Mouse (Mus musculus) limb, embryonic 10.5 days (tissue): ENCODE data around the gene Zyg11a. TPM values are rescaled to one million over a fixed set of nuclear protein-coding genes. Genes with fewer than 3 reads are reported as not detected.
"Not testable (repeated sequence)": the region's sequence is repeated elsewhere in the genome, so short reads cannot be mapped to it uniquely, and the experiment has no call there.

Experiments
- DNase-seq: peaks from one replicate; pipeline ENCODE4 v3.0.0-alpha.2; 2017; ENCODE audit warnings: low spot score
- H3K27ac ChIP-seq: fragments of 300-500 bp; sonication (generic); 2 replicates; pipeline ENCODE4 v1.5.1; 2016; ENCODE audit warnings: mild to moderate bottlenecking
- H3K27me3 ChIP-seq: fragments of 300-500 bp; sonication (generic); 2 replicates; pipeline ENCODE4 v1.6.1; 2016; ENCODE audit warnings: low read depth, mild to moderate bottlenecking; ENCODE audit not compliant: poor library complexity, severe bottlenecking
- H3K36me3 ChIP-seq: fragments of 300-500 bp; sonication (generic); 2 replicates; pipeline ENCODE4 v1.6.1; 2016; ENCODE audit warnings: mild to moderate bottlenecking, moderate library complexity
- H3K4me1 ChIP-seq: fragments of 300-500 bp; sonication (generic); 2 replicates; pipeline ENCODE4 v1.6.1; 2016
- H3K4me3 ChIP-seq: fragments of 300-500 bp; sonication (generic); 2 replicates; pipeline ENCODE4 v1.5.1; 2016; ENCODE audit warnings: mild to moderate bottlenecking, moderate library complexity
- H3K9me3 ChIP-seq: fragments of 300-500 bp; sonication (generic); replicated peaks from 2 replicates; pipeline ENCODE4 v1.6.1; 2016; ENCODE audit warnings: mild to moderate bottlenecking
- WGBS: fragments of 180-500 bp; shearing (Covaris S2); methylation state at CpG from one replicate; pipeline ENCODE4 v1.1.7; 2016; 5-methylcytosine and 5-hydroxymethylcytosine counted together
- polyA plus RNA-seq: library from polyadenylated mRNA; unstranded; fragments of >200 nt; fragmentation: Nextera tagmentation; extraction: Ambion mirVana; gene quantifications from 2 replicates; pipeline ENCODE4 v1.2.1, GENCODE M21; 2016

The Zyg11a gene
- polyA plus RNA-seq, 1 experiment from 2014 or later = not detected

DNA sequence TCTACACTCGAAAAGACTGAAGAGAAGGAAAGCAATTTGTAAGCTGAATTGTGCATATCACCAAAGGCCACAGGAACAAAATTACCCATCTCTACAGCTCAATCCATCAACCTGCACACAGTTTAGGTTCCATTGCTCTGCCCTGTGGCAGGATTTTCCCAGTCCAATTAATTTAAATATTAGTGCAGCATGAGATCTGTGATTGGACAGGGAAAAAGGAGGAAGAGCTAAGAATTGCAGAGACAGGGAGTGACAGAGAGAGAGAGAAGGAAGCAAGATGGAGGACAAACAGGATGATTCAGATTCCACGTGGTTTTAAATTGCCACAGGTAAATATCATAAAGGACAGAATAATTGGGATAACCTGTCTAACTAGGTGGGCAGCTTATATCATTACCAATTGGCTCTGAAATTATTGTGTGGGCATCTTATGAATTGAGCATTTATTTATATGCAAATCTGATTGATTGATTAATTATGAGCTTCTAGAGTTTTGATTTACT lies 25.0 kb downstream of the Zyg11a start:
- no peaks in the 10 kb centered on the region for H3K9me3 ChIP-seq
- 0 out of 2 replicates have a peak, but pooled peaks cover 3% of the 10 kb centered on the region for H3K4me1 ChIP-seq
- no peak overlapping the region for H3K4me3 ChIP-seq
- no peaks in the 10 kb centered on the region for H3K36me3 ChIP-seq
- H3K27ac ChIP-seq = no peak overlapping the region
- DNase-seq = no peak
- H3K27me3 ChIP-seq = no peaks in the 10 kb centered on the region
- 75% methylated on average over 2 of the region's 2 CpGs for WGBS

DNA sequence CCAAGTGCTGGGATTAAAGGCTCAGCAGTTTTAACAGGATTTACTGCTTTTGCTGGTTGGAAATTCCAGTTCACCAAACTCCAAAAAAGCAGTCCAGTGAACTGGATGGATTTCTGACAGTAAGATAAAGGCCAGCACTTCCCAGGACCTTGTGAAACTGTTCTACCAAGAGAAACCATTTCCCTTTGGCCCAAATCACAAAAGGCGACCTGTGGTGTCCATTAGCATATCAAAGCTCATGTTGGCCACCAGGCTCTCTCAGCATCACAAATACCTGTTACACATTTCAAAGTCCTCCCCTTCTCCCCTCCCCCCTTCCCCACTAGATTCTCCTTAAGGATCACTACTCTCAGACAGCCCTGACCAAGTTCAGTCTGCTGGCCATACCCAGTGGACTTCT lies 35.6 kb downstream of the Zyg11a start:
- WGBS = 44% methylated on average over 1 of the region's 1 CpGs
- DNase-seq = no peak
- H3K4me3 ChIP-seq = no peak overlapping the region
- no peaks in the 10 kb centered on the region for H3K9me3 ChIP-seq
- H3K4me1 ChIP-seq = no peaks in the 10 kb centered on the region
- H3K27me3 ChIP-seq = no peaks in the 10 kb centered on the region
- H3K27ac ChIP-seq = no peak overlapping the region
- no peaks in the 10 kb centered on the region for H3K36me3 ChIP-seq

DNA sequence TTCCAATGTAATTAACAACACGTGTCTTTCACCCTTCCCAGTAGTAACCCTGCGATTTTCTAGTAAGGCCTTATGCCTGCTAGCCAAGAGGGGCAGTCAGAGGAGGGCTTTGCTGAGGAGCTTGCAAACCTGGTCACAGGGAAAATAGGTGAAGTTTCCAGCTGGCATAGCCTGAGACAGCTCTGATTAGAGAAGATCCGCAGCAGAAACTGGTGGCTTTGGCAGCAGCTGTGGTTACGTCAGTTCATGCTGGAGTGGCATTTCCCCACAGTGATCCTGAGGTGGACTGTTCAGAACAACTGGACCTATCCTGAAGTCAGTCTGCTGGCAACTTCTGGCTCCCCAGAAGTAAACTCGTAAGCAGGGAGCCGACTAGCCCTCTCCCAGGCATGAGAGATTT lies 49.8 kb downstream of the Zyg11a start:
- Histone ChIP-seq H3K27ac (no peak overlapping the region), H3K9me3 (no peaks in the 10 kb centered on the region), H3K4me1 (peaks cover 9% of the 10 kb centered on the region), H3K36me3 (peaks cover 13% of the 10 kb centered on the region), H3K27me3 (peaks cover 19% of the 10 kb centered on the region), H3K4me3 (no peak overlapping the region)
- 81% methylated on average over 6 of the region's 6 CpGs for WGBS
- no peak for DNase-seq

DNA sequence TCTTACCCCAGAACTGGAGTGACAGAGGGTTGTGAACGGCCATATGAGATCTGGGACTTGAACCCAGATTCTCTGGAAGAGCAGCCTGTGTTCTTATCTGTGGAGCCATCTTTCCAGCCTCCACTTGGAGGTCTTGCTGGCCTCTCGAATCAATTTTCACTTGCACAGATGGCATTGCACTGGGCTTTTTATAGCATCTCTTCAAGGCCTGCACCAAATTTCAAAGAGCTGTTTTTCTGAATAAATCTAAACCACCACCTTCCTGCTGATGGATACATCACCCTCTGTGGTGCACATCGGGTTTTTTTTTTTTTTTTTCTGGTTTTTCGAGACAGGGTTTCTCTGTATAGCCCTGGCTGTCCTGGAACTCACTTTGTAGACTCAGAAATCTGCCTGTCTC lies 51.0 kb downstream of the Zyg11a start:
- peaks cover 13% of the 10 kb centered on the region for H3K36me3 ChIP-seq
- 87% methylated on average over 4 of the region's 4 CpGs for WGBS
- H3K9me3 ChIP-seq = no peaks in the 10 kb centered on the region
- H3K27me3 ChIP-seq = peaks cover 19% of the 10 kb centered on the region
- peaks cover 9% of the 10 kb centered on the region for H3K4me1 ChIP-seq
- no peak overlapping the region for H3K27ac ChIP-seq
- no peak for DNase-seq
- no peak overlapping the region for H3K4me3 ChIP-seq

DNA sequence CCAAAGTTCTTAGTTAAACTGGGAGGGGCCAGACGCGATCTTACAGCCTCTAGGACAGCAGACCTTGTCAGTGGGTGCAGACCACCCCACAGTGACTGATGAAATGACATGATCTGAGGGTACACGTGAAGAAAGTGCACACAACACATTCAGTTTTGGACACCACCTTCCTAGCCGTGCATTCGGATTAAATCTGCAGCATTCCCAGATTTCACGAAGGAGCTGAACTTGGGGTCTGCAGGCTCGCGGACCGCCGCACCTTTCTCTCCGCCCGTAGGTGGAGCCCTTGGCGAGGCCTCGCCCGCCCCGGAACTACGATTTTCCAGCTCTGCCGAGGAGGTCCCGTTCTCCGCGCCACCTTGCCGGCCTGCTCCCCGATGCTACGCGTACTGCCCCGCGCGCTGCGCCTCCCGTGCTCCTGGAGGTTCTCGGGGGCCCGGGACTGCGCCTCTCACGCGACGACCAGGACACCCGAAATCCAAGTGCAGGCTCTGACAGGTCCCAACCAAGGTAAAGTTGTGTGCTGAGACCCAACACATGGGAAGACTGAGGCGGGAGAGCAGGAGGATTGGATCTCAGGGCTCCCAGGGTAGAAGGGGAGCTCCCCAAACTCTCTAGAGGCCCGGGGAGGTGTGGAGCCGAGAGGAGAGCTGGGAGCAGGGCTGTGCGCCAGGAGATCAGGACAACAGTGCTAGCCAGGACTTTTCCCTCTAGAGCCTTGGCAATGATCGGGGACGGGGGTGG lies 52.5 kb downstream of the Zyg11a start, which contains the start of gene Echdc2:
Gene Echdc2, plus strand, starts transcription at position 286 of the 744 bp plus-strand sequence.
- 2% methylated on average over 43 of the region's 43 CpGs for WGBS
- Histone ChIP-seq H3K36me3 (peaks cover 5% of the 10 kb centered on the region), H3K4me3 (peak within 1 kb of the TSS; percentile 65), H3K4me1 (peaks cover 9% of the 10 kb centered on the region), H3K9me3 (no peaks in the 10 kb centered on the region), H3K27me3 (peaks cover 19% of the 10 kb centered on the region), H3K27ac (peak within 1 kb of the TSS; percentile 77)
- DNase-seq = peak; percentile 77

DNA sequence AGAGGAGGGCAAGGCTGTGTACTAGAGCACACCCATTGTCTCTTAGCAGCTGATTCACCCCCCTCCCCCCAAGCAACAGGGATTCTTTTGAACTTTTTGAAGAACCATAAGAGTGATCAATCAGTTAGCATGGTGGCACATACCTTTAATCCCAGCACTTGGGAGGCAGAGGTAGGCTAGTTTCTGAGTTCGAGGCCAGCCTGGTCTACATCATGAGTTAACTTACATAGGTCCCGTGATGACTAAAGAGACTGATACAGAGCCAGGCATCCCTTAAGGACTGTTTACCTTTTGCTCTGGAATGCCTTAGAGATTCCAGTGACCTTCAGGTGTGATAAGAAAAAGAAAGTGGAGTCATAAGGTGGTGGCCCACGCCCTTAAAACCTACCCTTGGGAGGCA lies 54.6 kb downstream of the Zyg11a start:
- H3K27ac ChIP-seq = no peak overlapping the region
- WGBS = 88% methylated on average over 3 of the region's 3 CpGs
- H3K27me3 ChIP-seq = peaks cover 19% of the 10 kb centered on the region

DNA sequence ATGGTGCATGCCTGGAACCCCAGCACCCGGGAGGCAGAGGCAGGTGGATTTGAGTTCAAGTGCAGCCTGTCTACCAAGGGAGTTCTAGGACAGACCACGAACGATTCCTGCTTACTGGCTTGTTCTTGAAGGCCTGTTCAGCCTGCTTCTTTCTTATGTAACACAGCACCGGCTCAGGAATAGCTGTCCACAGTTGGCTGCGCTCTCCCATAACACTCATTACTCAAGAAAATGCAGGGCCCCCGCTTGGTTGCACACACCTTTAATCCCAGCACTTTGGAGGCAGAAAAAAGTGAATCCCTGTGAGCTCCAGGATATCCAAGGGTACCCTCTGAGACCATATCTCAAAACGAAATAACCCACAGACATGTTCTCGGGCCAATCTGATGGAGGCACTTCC lies 55.9 kb downstream of the Zyg11a start:
- no peaks in the 10 kb centered on the region for H3K9me3 ChIP-seq
- DNase-seq = no peak
- peaks cover 9% of the 10 kb centered on the region for H3K4me1 ChIP-seq
- no peak overlapping the region for H3K4me3 ChIP-seq
- 94% methylated on average over 8 of the region's 8 CpGs for WGBS
- no peaks in the 10 kb centered on the region for H3K36me3 ChIP-seq
- no peak overlapping the region for H3K27ac ChIP-seq
- H3K27me3 ChIP-seq = peaks cover 19% of the 10 kb centered on the region

More for the DNA sequence above, 54.6 kb downstream of the Zyg11a start:
- no peak for DNase-seq
- Histone ChIP-seq H3K9me3 (no peaks in the 10 kb centered on the region), H3K36me3 (no peaks in the 10 kb centered on the region), H3K4me3 (no peak overlapping the region), H3K4me1 (peaks cover 9% of the 10 kb centered on the region)

DNA sequence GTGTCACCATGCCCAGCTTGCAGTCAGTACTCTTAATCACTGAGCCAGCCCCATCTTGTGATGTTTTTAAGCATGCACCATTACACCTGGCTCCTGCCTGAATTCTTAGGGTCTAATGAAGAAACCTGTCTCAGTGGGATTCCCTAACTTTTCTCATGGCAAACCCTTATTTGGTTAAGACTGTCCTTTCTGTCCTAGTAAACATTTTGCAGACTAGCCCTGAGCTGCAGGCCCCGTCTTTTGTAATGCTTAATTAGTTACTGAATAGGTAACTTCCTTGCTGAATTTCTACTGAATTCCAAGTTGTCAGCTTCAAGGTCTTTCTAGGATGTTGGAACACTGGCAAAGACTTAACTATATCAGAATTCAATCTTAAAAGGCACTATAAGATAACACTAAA lies 62.7 kb downstream of the Zyg11a start:
- H3K36me3 ChIP-seq, H3K4me3 ChIP-seq, H3K4me1 ChIP-seq, H3K27me3 ChIP-seq, H3K9me3 ChIP-seq, DNase-seq, H3K27ac ChIP-seq: not testable (repeated sequence)
- 87% methylated on average over 1 of the region's 1 CpGs for WGBS

DNA sequence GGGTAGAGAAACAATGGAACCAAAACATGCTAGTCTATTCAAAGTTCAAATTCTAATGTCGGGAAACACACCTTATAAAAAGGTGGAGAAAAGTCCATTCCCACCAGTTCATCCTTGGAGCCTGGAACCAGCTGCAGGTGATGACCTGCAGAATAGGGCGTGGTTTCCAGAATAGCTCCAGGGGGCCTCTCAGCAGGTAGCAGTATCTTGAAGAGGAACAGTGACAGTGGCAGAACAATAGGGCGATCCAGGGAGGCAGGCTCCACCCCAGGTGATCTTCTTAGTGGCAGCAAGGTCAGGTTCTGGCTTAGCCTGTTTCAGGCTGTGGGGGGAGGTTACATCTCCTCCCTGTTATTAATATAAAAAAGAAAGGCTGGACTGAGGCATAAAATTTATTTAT lies 72.3 kb downstream of the Zyg11a start:
- not testable (repeated sequence) for H3K27me3 ChIP-seq, H3K4me3 ChIP-seq

DNA sequence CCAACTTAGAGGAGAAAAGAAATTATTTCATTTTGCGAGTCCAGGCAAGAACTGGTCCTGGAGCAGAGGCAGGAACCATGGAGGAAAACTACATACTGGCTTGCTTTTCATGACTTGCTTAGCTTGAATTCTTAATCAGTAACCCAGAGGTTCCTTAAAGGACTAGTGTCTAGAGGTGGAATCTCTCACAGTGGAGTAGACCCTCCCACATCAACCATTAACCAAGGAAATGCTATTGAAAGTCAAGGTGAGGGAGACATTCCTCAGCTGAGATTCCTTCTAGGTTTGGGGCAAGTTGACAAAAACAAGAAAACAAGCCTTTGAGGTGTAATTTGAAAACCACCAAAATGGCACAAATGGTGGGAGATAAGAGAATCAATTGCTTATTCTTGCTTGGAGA lies 73.0 kb downstream of the Zyg11a start, which contains the start of gene Scp2:
Gene Scp2, minus strand, starts transcription at position 119 of the 400 bp plus-strand sequence.
- H3K27ac ChIP-seq = no peak within 1 kb of the TSS
- no peaks in the 10 kb centered on the region for H3K4me1 ChIP-seq
- no peaks in the 10 kb centered on the region for H3K27me3 ChIP-seq
- 94% methylated on average over 1 of the region's 1 CpGs for WGBS
- no peak within 1 kb of the TSS for H3K4me3 ChIP-seq
- no peaks in the 10 kb centered on the region for H3K9me3 ChIP-seq
- no peaks in the 10 kb centered on the region for H3K36me3 ChIP-seq
- no peak for DNase-seq

More for the DNA sequence above, 72.3 kb downstream of the Zyg11a start:
- not testable (repeated sequence) for DNase-seq, H3K36me3 ChIP-seq, H3K4me1 ChIP-seq, H3K27ac ChIP-seq, H3K9me3 ChIP-seq
- 38% methylated on average over 3 of the region's 3 CpGs for WGBS

DNA sequence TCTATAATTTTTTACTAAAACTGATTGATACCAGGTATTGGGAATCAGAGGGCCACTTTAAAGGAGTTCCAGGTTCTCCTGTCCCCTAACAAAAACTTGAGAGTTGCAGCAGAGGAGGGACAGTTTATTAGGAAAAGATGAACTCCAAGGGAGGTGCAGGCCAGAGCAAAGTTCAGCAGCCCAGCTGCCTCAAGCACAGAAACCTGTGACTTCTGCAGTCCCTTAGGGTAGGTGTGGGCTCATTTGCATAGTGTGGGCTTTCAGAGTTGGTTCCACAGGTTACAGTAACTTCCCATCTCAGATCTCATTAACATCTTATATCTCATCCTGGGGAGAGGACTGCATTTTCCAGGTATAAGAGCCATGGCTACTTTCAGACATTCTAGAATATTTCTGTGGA lies 74.1 kb downstream of the Zyg11a start:
- Histone ChIP-seq H3K4me1 (no peaks in the 10 kb centered on the region), H3K9me3 (no peaks in the 10 kb centered on the region), H3K36me3 (no peaks in the 10 kb centered on the region), H3K27me3 (no peaks in the 10 kb centered on the region), H3K27ac (no peak overlapping the region), H3K4me3 (no peak overlapping the region)
- no peak for DNase-seq

DNA sequence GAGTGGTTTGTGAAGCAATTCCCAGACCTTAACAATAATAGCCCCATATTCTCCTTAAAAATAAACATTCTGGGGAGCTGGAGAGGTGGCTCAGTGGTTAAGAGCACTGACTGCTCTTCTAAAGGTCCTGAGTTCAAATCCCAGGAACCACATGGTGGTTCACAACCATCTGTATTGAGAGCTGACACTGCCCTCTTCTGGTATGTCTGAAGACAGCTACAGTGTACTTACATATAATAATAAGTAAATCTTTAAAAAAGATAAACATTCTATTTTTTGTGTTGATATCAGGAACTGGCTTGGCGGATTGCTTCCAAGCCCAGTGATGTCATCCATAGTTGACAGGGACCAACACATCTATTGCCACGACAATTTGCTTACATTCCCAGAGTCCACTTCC lies 74.7 kb downstream of the Zyg11a start:
- 77% methylated on average over 2 of the region's 2 CpGs for WGBS
- not testable (repeated sequence) for H3K36me3 ChIP-seq, H3K27me3 ChIP-seq, H3K4me3 ChIP-seq, H3K27ac ChIP-seq, DNase-seq, H3K9me3 ChIP-seq, H3K4me1 ChIP-seq

DNA sequence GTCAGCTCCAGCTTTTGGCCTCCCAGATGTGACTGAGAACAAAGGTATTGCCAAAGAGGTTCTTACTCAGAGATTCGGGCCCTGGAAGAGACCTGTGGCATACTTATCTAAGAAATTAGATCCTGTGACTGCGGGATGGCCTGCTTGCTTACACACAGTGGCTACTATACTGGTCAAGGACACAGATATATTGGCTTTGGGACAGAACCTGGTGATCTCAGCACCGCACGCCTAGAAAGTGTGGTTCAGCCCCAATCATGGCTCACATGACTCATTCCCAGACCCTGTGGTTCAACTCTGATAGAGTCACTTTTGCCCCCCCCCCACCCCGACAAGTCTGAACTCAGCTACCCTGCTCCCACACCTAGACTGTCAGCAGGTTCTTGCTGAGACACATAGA lies 80.9 kb downstream of the Zyg11a start:
- Histone ChIP-seq H3K9me3 (no peaks in the 10 kb centered on the region), H3K27me3 (no peaks in the 10 kb centered on the region), H3K4me3 (no peak overlapping the region), H3K36me3 (no peaks in the 10 kb centered on the region), H3K27ac (no peak overlapping the region), H3K4me1 (no peaks in the 10 kb centered on the region)
- DNase-seq = no peak
- 92% methylated on average over 5 of the region's 5 CpGs for WGBS
